ENCODE assay signal across 14 mouse cellular contexts in the genomic region with DNA sequence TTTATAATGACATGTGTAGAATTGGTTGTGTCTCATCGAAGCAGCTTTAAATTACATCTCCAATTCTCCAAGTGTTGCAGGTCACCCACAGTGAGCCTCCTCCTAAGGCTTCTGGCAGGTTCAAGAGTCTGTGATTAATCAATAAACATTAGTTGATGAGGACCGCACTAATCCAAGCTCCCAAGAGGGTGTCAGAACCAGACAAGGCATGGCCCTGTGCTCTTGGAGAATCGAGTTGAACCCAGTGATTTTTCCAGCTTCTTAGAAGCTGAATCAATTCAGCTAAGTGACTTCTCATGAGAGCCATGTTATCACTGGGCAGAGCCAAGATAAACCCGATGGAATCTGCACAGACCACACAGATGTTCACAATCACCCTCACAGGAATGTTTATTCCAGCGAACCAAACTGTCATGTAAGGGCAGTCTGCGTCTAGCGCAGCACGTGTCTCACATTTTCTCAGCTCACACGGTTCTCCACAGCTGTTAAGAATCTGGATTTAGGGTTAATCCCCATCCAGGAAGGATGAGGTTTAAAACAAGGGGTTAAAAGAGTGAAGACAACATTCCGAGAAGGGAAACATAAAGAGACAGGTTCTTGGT.
DNase-seq lines count a peak whose midpoint lies in the region; ATAC-seq and TF ChIP-seq lines count a peak whose summit lies in the region.
"Had no signal": no experiment of that assay in that cellular context is flagged by ENCODE, and none has a peak within 500 bp of the region (broad histone marks: within the 10 kb centered on the region; RNA-seq: fewer than 3 reads in every experiment).

No protein-coding gene starts in this region.

- H3K4me1 ChIP-seq in kidney, embryonic 15.5 days, result peaks cover 8% of the 10 kb centered on the region; the same call in 1 of the 2 replicates
- H3K4me1 ChIP-seq in kidney, adult 2 months (ENCODE audit: control insufficient read depth, insufficient read depth, low read length), result no peaks in the 10 kb centered on the region

- no peak overlapping the region for H3K4me2 ChIP-seq in kidney, embryonic 15.5 days

- no peaks in the 10 kb centered on the region for H3K9me3 ChIP-seq in kidney, embryonic 15.5 days (replicated peaks)

- no peak overlapping the region for H3K4me3 ChIP-seq in kidney, embryonic 15.5 days (replicated peaks)
- H3K4me3 ChIP-seq in kidney, adult 2 months (ENCODE audit: insufficient read depth, low read depth, low read length), result no peak overlapping the region

- peak; percentile 46 for ATAC-seq in kidney, embryonic 15.5 days (replicated peaks; ENCODE audit: low FRiP score)
- ATAC-seq: forebrain, embryonic 16.5 days; hindbrain, embryonic 16.5 days had no signal

- no peaks in the 10 kb centered on the region for H3K36me3 ChIP-seq in kidney, embryonic 15.5 days
- H3K36me3 ChIP-seq in kidney, adult 2 months (ENCODE audit: control insufficient read depth, insufficient read depth, low read length), result no peaks in the 10 kb centered on the region

- peak; percentile 51 for DNase-seq in embryo, embryonic 10 days (ENCODE audit: low spot score)
- no peak for DNase-seq in embryo, embryonic 9.5 days (ENCODE audit: extremely low spot score)
- no peak for DNase-seq in kidney, adult 2 months
- DNase-seq in 3T3-L1 (ENCODE audit: low read depth, low spot score), result peak; percentile 84
- DNase-seq in fibroblast of lung, adult 2 months (ENCODE audit: low read depth), result peak; percentile 43
- DNase-seq in cerebellum, adult 11 months, result no peak
- DNase-seq in thymus, postnatal 36 days, result no peak
- DNase-seq: cerebellum, adult 9-11 months; gastrocnemius, postnatal 25 days; kidney, postnatal 4 days had no signal

- no peak for TF ChIP-seq POLR2A in kidney, adult 2 months (IDR thresholded peaks at IDR 0.05; ENCODE audit: low read depth, low read length)

- no peak overlapping the region for H3K9ac ChIP-seq in kidney, embryonic 15.5 days
- H3K9ac ChIP-seq: liver, embryonic 14.5 days had no signal

- TF ChIP-seq CTCF in kidney, adult 2 months (conservative IDR thresholded peaks at IDR 0.05; ENCODE audit: insufficient read depth, insufficient read length, low read depth, low read length), result no peak

- WGBS in kidney, embryonic 15.5 days, result 55% methylated on average over 10 of the region's 10 CpGs
- 60% methylated on average over 10 of the region's 10 CpGs for WGBS in kidney, adult 2 months

- H3K27me3 ChIP-seq in kidney, embryonic 15.5 days, result no peaks in the 10 kb centered on the region
- no peaks in the 10 kb centered on the region for H3K27me3 ChIP-seq in kidney, adult 2 months (replicated peaks; ENCODE audit: control insufficient read depth, insufficient read depth, low read length)

- no peak overlapping the region for H3K27ac ChIP-seq in kidney, embryonic 15.5 days
- H3K27ac ChIP-seq in kidney, adult 2 months (ENCODE audit: insufficient read depth, low read depth, low read length), result no peak overlapping the region
- H3K27ac ChIP-seq: liver, embryonic 14.5 days had no signal

Comparison
In these comparisons a context has a peak if more than half of its experiments do, and no peak if none do; other contexts are left out.
1. DNase-seq: peak in embryo, embryonic 10 days (single experiment), 3T3-L1 (single experiment) and fibroblast of lung, adult 2 months (single experiment); none in embryo, embryonic 9.5 days (single experiment), kidney, adult 2 months (single experiment), cerebellum, adult 11 months (single experiment) and thymus, postnatal 36 days (0 of 2).